In genomic region chr8:127089021-127089420, GRCm38 (mm10) we compare ENCODE assay signal across 15 mouse cellular contexts. TPM values are rescaled to one million over a fixed set of nuclear protein-coding genes. Genes with fewer than 3 reads are reported as not detected.
DNase-seq lines count a peak whose midpoint lies in the region; ATAC-seq and TF ChIP-seq lines count a peak whose summit lies in the region.
"Had no signal": no experiment of that assay in that cellular context is flagged by ENCODE, and none has a peak within 500 bp of the region (broad histone marks: within the 10 kb centered on the region; RNA-seq: fewer than 3 reads in every experiment).

No protein-coding gene starts in this region.

- no peaks in the 10 kb centered on the region for H3K36me3 ChIP-seq in kidney, adult 2 months (ENCODE audit: control insufficient read depth, insufficient read depth, low read length)
- no peaks in the 10 kb centered on the region for H3K36me3 ChIP-seq in kidney, embryonic 16.5 days (ENCODE audit: insufficient read depth, low read length)
- no peaks in the 10 kb centered on the region for H3K36me3 ChIP-seq in neural tube, embryonic 13.5 days
- no peaks in the 10 kb centered on the region for H3K36me3 ChIP-seq in heart, embryonic 13.5 days
- H3K36me3 ChIP-seq: midbrain, embryonic 15.5 days; stomach, embryonic 15.5 days had no signal

- H3K9me3 ChIP-seq in kidney, embryonic 16.5 days (ENCODE audit: low read length): no peaks in the 10 kb centered on the region
- no peaks in the 10 kb centered on the region for H3K9me3 ChIP-seq in neural tube, embryonic 13.5 days
- no peaks in the 10 kb centered on the region for H3K9me3 ChIP-seq in heart, embryonic 13.5 days
- H3K9me3 ChIP-seq: megakaryocyte, embryonic 14.5 days; midbrain, embryonic 15.5 days; stomach, embryonic 15.5 days had no signal

- no peak for TF ChIP-seq POLR2A in kidney, adult 2 months (IDR thresholded peaks at IDR 0.05; ENCODE audit: low read depth, low read length)

- H3K27ac ChIP-seq in kidney, adult 2 months (ENCODE audit: insufficient read depth, low read depth, low read length): no peak overlapping the region
- no peak overlapping the region for H3K27ac ChIP-seq in kidney, embryonic 16.5 days (ENCODE audit: low read length)
- peak overlapping the region; percentile 61 for H3K27ac ChIP-seq in neural tube, embryonic 13.5 days (replicated peaks)
- H3K27ac ChIP-seq in heart, embryonic 13.5 days (replicated peaks): 0 out of 2 replicates have a peak overlapping the region, but pooled peaks have one; percentile 10
- H3K27ac ChIP-seq: liver, embryonic 14.5 days; midbrain, embryonic 15.5 days; stomach, embryonic 15.5 days had no signal

- no peak for ATAC-seq in kidney, embryonic 16.5 days (ENCODE audit: low FRiP score, low TSS enrichment)
- no peak for ATAC-seq in neural tube, embryonic 13.5 days (ENCODE audit: low read depth)
- no peak for ATAC-seq in heart, embryonic 13.5 days (ENCODE audit: extremely low read depth, insufficient number of reproducible peaks, low FRiP score, low TSS enrichment)
- ATAC-seq: midbrain, embryonic 15.5 days had no signal

- H3K4me2 ChIP-seq in kidney, embryonic 16.5 days (replicated peaks; ENCODE audit: low read depth, low read length): no peak overlapping the region
- H3K4me2 ChIP-seq in neural tube, embryonic 13.5 days: no peak overlapping the region
- peak overlapping the region; percentile 17; the same call in 1 of the 2 replicates for H3K4me2 ChIP-seq in heart, embryonic 13.5 days
- H3K4me2 ChIP-seq: midbrain, embryonic 15.5 days; stomach, embryonic 15.5 days had no signal

- H3K4me3 ChIP-seq in kidney, adult 2 months (ENCODE audit: insufficient read depth, low read depth, low read length): no peak overlapping the region
- H3K4me3 ChIP-seq in kidney, embryonic 16.5 days (ENCODE audit: low read length): no peak overlapping the region
- no peak overlapping the region for H3K4me3 ChIP-seq in neural tube, embryonic 13.5 days
- no peak overlapping the region for H3K4me3 ChIP-seq in heart, embryonic 13.5 days
- H3K4me3 ChIP-seq: megakaryocyte, embryonic 14.5 days; midbrain, embryonic 15.5 days; stomach, embryonic 15.5 days had no signal

- H3K4me1 ChIP-seq in kidney, adult 2 months (ENCODE audit: control insufficient read depth, insufficient read depth, low read length): peaks cover 26% of the 10 kb centered on the region; the same call in 1 of the 2 replicates
- peaks cover 46% of the 10 kb centered on the region for H3K4me1 ChIP-seq in kidney, embryonic 16.5 days (ENCODE audit: insufficient read depth, low read length)
- peaks cover 62% of the 10 kb centered on the region for H3K4me1 ChIP-seq in neural tube, embryonic 13.5 days (replicated peaks)
- peaks cover 70% of the 10 kb centered on the region for H3K4me1 ChIP-seq in heart, embryonic 13.5 days
- H3K4me1 ChIP-seq: megakaryocyte, embryonic 14.5 days had no signal

- H3K27me3 ChIP-seq in kidney, adult 2 months (replicated peaks; ENCODE audit: control insufficient read depth, insufficient read depth, low read length): no peaks in the 10 kb centered on the region
- H3K27me3 ChIP-seq in kidney, embryonic 16.5 days (ENCODE audit: insufficient read depth, low read length): no peaks in the 10 kb centered on the region
- no peaks in the 10 kb centered on the region for H3K27me3 ChIP-seq in neural tube, embryonic 13.5 days
- no peaks in the 10 kb centered on the region for H3K27me3 ChIP-seq in heart, embryonic 13.5 days (replicated peaks)
- H3K27me3 ChIP-seq: midbrain, embryonic 15.5 days; stomach, embryonic 15.5 days had no signal

- H3K9ac ChIP-seq in kidney, embryonic 16.5 days (replicated peaks; ENCODE audit: low read length): no peak overlapping the region
- H3K9ac ChIP-seq in neural tube, embryonic 13.5 days: no peak overlapping the region
- no peak overlapping the region for H3K9ac ChIP-seq in heart, embryonic 13.5 days
- H3K9ac ChIP-seq: liver, embryonic 14.5 days; midbrain, embryonic 15.5 days; stomach, embryonic 15.5 days had no signal

- peak; percentile 48 for DNase-seq in kidney, adult 2 months
- DNase-seq in neural tube, embryonic 10.5 days (ENCODE audit: extremely low spot score, low spot score): no peak
- no peak for DNase-seq in layer of hippocampus, adult 9-10 months (ENCODE audit: low spot score)
- DNase-seq in left cerebral cortex, adult 11 months (ENCODE audit: low spot score): no peak
- DNase-seq: cerebellum, adult 8-10 months; left cerebral cortex, postnatal 4 days; lung, postnatal 10 days; spleen, adult 18-20 months had no signal

- WGBS in kidney, adult 2 months: 32% methylated on average over 8 of the region's 8 CpGs
- WGBS in kidney, embryonic 16.5 days: 20% methylated on average over 8 of the region's 8 CpGs
- 11% methylated on average over 8 of the region's 8 CpGs for WGBS in neural tube, embryonic 13.5 days
- 41% methylated on average over 8 of the region's 8 CpGs for WGBS in heart, embryonic 13.5 days

- TF ChIP-seq CTCF in kidney, adult 2 months (conservative IDR thresholded peaks at IDR 0.05; ENCODE audit: insufficient read depth, insufficient read length, low read depth, low read length): no peak

RNA-seq across cellular contexts. Expression of gene Pard3, which starts 25.3 kb away (rescaled TPM):
- polyA plus RNA-seq in kidney, adult 2 months (2012; rRNA removed): 51.2 and 56.6 TPM in 2 replicates
- 25.5 and 28.7 TPM in 2 replicates for polyA plus RNA-seq in kidney, embryonic 16.5 days (2015; fragmentation: Nextera tagmentation; extraction: Ambion mirVana)
- polyA plus RNA-seq in neural tube, embryonic 13.5 days (2015; fragmentation: Nextera tagmentation; extraction: Ambion mirVana): 20.9 and 22.2 TPM in 2 replicates
- 15.0 and 16.1 TPM in 2 replicates for polyA plus RNA-seq in heart, embryonic 13.5 days (2015; fragmentation: Nextera tagmentation; extraction: Ambion mirVana)

Comparison
In these comparisons a context has a peak if more than half of its experiments do, and no peak if none do; other contexts are left out.
1. H3K27ac ChIP-seq: peak in neural tube, embryonic 13.5 days (single experiment) and heart, embryonic 13.5 days (single experiment); none in kidney, adult 2 months (single experiment) and kidney, embryonic 16.5 days (single experiment).